Mouse (Mus musculus): ENCODE data around the gene Dhx58.

DNA sequence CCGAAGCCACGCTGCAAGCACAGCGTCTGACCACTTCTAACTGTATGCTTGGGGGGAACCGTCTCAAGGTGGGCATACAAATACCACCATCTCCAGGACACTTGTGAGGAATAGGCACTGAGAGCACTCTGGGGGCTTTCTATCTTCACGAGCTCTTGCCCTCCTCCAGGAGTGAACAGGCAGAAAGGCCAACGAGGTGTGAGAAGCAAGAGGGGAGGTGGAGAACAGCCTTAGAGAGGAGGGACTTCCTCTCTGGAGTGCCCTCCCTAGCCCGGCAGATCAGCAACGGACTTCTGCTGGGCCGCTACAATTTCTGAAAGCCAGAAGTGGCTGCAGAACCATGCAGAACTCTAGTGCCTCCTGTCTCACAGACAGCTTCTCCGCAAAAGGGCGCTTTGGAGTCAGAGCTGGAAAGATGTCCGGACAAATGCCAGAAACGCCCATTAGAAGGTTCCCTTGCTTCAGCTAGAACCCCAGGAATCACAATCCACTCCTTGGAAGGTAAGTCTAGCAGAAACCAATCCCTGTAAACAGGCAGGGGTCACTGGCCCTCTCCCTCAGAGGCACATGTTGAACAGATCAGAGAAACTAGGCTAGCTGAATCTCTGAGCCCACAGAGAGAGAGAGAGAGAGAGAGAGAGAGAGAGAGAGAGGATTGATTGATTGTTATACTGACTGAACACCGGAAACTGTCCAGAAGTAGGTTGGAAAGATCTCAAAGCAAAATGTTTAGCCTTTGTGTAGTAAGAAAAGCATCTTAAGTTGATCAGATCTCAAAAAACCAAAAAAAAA is 32.1 kb upstream of the Dhx58 start:
- TF ChIP-seq CHD2 (IDR thresholded peaks at IDR 0.05; ENCODE audit: low read depth, low read length) (no peak), MAFK (IDR thresholded peaks at IDR 0.05; ENCODE audit: insufficient read depth, low read depth, low read length) (no peak)
